Mouse (Mus musculus): ENCODE data around the gene Olfr393. TPM values are rescaled to one million over a fixed set of nuclear protein-coding genes. Genes with fewer than 3 reads are reported as not detected.

Gene Olfr393
- not detected in 2 replicates for polyA plus RNA-seq (2015; fragmentation: Nextera tagmentation; extraction: Ambion mirVana)

GRCm38 (mm10) chr11:73851354-73851753 lies at the start of gene Olfr393:
Gene Olfr393 (minus strand): TSS chr11:73851454.
- no peaks in the 10 kb centered on the region for H3K27me3 ChIP-seq (replicated peaks)
- no peaks in the 10 kb centered on the region for H3K4me1 ChIP-seq
- H3K4me3 ChIP-seq (replicated peaks), result no peak within 1 kb of the TSS
- H3K9me3 ChIP-seq (replicated peaks), result 0 out of 2 replicates have a peak, but pooled peaks cover 6% of the 10 kb centered on the region
- H3K27ac ChIP-seq (replicated peaks), result no peak within 1 kb of the TSS
- no peak for ATAC-seq (ENCODE audit: low FRiP score)
- no peak within 1 kb of the TSS for H3K4me2 ChIP-seq
- H3K36me3 ChIP-seq, result no peaks in the 10 kb centered on the region
- no peak within 1 kb of the TSS for H3K9ac ChIP-seq (replicated peaks)

- 95% methylated on average over 1 of the region's 1 CpGs for WGBS
- no peak for ATAC-seq (ENCODE audit: low FRiP score)
These were observed 39.4 kb upstream of the Olfr393 start, which contains the start of gene Olfr394 for GRCm38 (mm10) chr11:73890671-73891070. Gene Olfr394 (minus strand): TSS chr11:73890771.

GRCm38 (mm10) chr11:73816949-73817348 lies 34.3 kb downstream of the Olfr393 start, which contains the start of gene Olfr392:
Gene Olfr392 (minus strand): TSS chr11:73817049.
- no peak for ATAC-seq (ENCODE audit: low FRiP score)
- Histone ChIP-seq H3K36me3 (no peaks in the 10 kb centered on the region), H3K9me3 (replicated peaks) (peaks cover 3% of the 10 kb centered on the region)

More at GRCm38 (mm10) chr11:73890671-73891070, 39.4 kb upstream of the Olfr393 start, which contains the start of gene Olfr394:
- Histone ChIP-seq H3K27me3 (replicated peaks) (no peaks in the 10 kb centered on the region), H3K27ac (replicated peaks) (no peak within 1 kb of the TSS), H3K4me1 (no peaks in the 10 kb centered on the region), H3K9ac (replicated peaks) (no peak within 1 kb of the TSS), H3K4me3 (replicated peaks) (no peak within 1 kb of the TSS), H3K36me3 (no peaks in the 10 kb centered on the region), H3K4me2 (no peak within 1 kb of the TSS), H3K9me3 (replicated peaks) (peaks cover 8% of the 10 kb centered on the region; the same call in 1 of the 2 replicates)

GRCm38 (mm10) chr11:73802952-73803351 lies 48.3 kb downstream of the Olfr393 start, which contains the start of gene Olfr391-ps:
Gene Olfr391-ps (minus strand): TSS chr11:73803052.
- 24% methylated on average over 1 of the region's 1 CpGs for WGBS
- no peak for ATAC-seq (ENCODE audit: low FRiP score)

More at GRCm38 (mm10) chr11:73816949-73817348, 34.3 kb downstream of the Olfr393 start, which contains the start of gene Olfr392:
- Histone ChIP-seq H3K4me1 (no peaks in the 10 kb centered on the region), H3K4me3 (replicated peaks) (no peak within 1 kb of the TSS), H3K4me2 (no peak within 1 kb of the TSS), H3K9ac (replicated peaks) (no peak within 1 kb of the TSS), H3K27me3 (replicated peaks) (no peaks in the 10 kb centered on the region), H3K27ac (replicated peaks) (no peak within 1 kb of the TSS)
- 89% methylated on average over 1 of the region's 1 CpGs for WGBS

More at GRCm38 (mm10) chr11:73802952-73803351, 48.3 kb downstream of the Olfr393 start, which contains the start of gene Olfr391-ps:
- no peak within 1 kb of the TSS for H3K4me3 ChIP-seq (replicated peaks)
- no peak within 1 kb of the TSS for H3K9ac ChIP-seq (replicated peaks)
- no peaks in the 10 kb centered on the region for H3K36me3 ChIP-seq
- no peaks in the 10 kb centered on the region for H3K4me1 ChIP-seq
- H3K27ac ChIP-seq (replicated peaks), result no peak within 1 kb of the TSS
- no peaks in the 10 kb centered on the region; the same call in 1 of the 2 replicates for H3K9me3 ChIP-seq (replicated peaks)
- H3K27me3 ChIP-seq (replicated peaks), result no peaks in the 10 kb centered on the region
- H3K4me2 ChIP-seq, result no peak within 1 kb of the TSS

Other genes starting within 250 kb of the Olfr393 start
- gene Zfp735, start 162.7 kb downstream of the Olfr393 start, polyA plus RNA-seq (2015; fragmentation: Nextera tagmentation; extraction: Ambion mirVana), result not detected in 2 replicates
- gene Olfr389, start 70.7 kb downstream of the Olfr393 start, polyA plus RNA-seq (2015; fragmentation: Nextera tagmentation; extraction: Ambion mirVana), result not detected in 2 replicates
- not detected in 2 replicates for gene Olfr390, start 68.5 kb downstream of the Olfr393 start, polyA plus RNA-seq (2015; fragmentation: Nextera tagmentation; extraction: Ambion mirVana)
- not detected in 2 replicates for gene Olfr391-ps, start 48.4 kb downstream of the Olfr393 start, polyA plus RNA-seq (2015; fragmentation: Nextera tagmentation; extraction: Ambion mirVana)
- gene Olfr392, start 34.4 kb downstream of the Olfr393 start, polyA plus RNA-seq (2015; fragmentation: Nextera tagmentation; extraction: Ambion mirVana), result not detected in 2 replicates
- gene Olfr394, start 39.3 kb upstream of the Olfr393 start, polyA plus RNA-seq (2015; fragmentation: Nextera tagmentation; extraction: Ambion mirVana), result not detected in 2 replicates
- gene Olfr395, start 57.8 kb upstream of the Olfr393 start, polyA plus RNA-seq (2015; fragmentation: Nextera tagmentation; extraction: Ambion mirVana), result not detected in 2 replicates
- gene Olfr23, start 85.2 kb upstream of the Olfr393 start, polyA plus RNA-seq (2015; fragmentation: Nextera tagmentation; extraction: Ambion mirVana), result not detected in 2 replicates
- not detected in 2 replicates for gene Olfr397, start 109.4 kb upstream of the Olfr393 start, polyA plus RNA-seq (2015; fragmentation: Nextera tagmentation; extraction: Ambion mirVana)
- not detected in 2 replicates for gene Olfr398, start 139.0 kb upstream of the Olfr393 start, polyA plus RNA-seq (2015; fragmentation: Nextera tagmentation; extraction: Ambion mirVana)
- gene Olfr139, start 205.1 kb upstream of the Olfr393 start, polyA plus RNA-seq (2015; fragmentation: Nextera tagmentation; extraction: Ambion mirVana), result not detected in 2 replicates
- not detected in 2 replicates for gene Olfr399, start 205.2 kb upstream of the Olfr393 start, polyA plus RNA-seq (2015; fragmentation: Nextera tagmentation; extraction: Ambion mirVana)
- not detected in 2 replicates for gene Zfp616, start 218.5 kb upstream of the Olfr393 start, polyA plus RNA-seq (2015; fragmentation: Nextera tagmentation; extraction: Ambion mirVana)